Mouse (Mus musculus) hindbrain, postnatal 0 days (tissue): ENCODE data around the gene Alox5ap. TPM values are rescaled to one million over a fixed set of nuclear protein-coding genes. Genes with fewer than 3 reads are reported as not detected.

ENCODE experiments used
- ATAC-seq: fragments of 200-750 bp; cut with Nextera tagmentation; 2 replicates; pipeline ENCODE4 v1.8.0; 2017; ENCODE audit warnings: mild to moderate bottlenecking, moderate TSS enrichment, moderate library complexity
- DNase-seq: peaks from one replicate; pipeline ENCODE4 v3.0.0-alpha.2; 2015; ENCODE audit warnings: low spot score
- H3K27ac ChIP-seq: fragments of 300-500 bp; sonication (generic); 2 replicates; pipeline ENCODE4 v1.5.1; 2014; ENCODE audit warnings: mild to moderate bottlenecking
- H3K27me3 ChIP-seq: fragments of 300-500 bp; sonication (generic); 2 replicates; pipeline ENCODE4 v1.6.1; 2014; ENCODE audit warnings: low read length, mixed read lengths; ENCODE audit not compliant: insufficient read depth
- H3K36me3 ChIP-seq: fragments of 300-500 bp; sonication (generic); 2 replicates; pipeline ENCODE4 v1.6.1; 2014; ENCODE audit warnings: low read length, mixed read lengths; ENCODE audit not compliant: insufficient read depth
- H3K4me1 ChIP-seq: fragments of 300-500 bp; sonication (generic); 2 replicates; pipeline ENCODE4 v1.6.1; 2014; ENCODE audit warnings: antibody characterized with exemption, low read length, mixed read lengths; ENCODE audit not compliant: insufficient read depth
- H3K4me2 ChIP-seq: fragments of 300-500 bp; sonication (generic); 2 replicates; pipeline ENCODE4 v1.6.1; 2014; ENCODE audit warnings: low read depth, mild to moderate bottlenecking, low read length, moderate library complexity, mixed read lengths
- H3K4me3 ChIP-seq: fragments of 300-500 bp; sonication (generic); 2 replicates; pipeline ENCODE4 v1.5.1; 2014; ENCODE audit warnings: low read length
- H3K9ac ChIP-seq: fragments of 300-500 bp; sonication (generic); replicated peaks from 2 replicates; pipeline ENCODE4 v1.6.1; 2014; ENCODE audit warnings: mild to moderate bottlenecking, low read length, moderate library complexity, mixed read lengths
- H3K9me3 ChIP-seq: fragments of 300-500 bp; sonication (generic); 2 replicates; pipeline ENCODE4 v1.6.1; 2016; ENCODE audit warnings: low read length, mixed read lengths
- CTCF ChIP-seq: IDR thresholded peaks from 2 replicates; pipeline ENCODE4 v1.5.1; 2016; ENCODE audit warnings: antibody characterized with exemption, control low read depth, low read depth
- WGBS: fragments of 180-500 bp; shearing (Covaris S2); extraction: QIAGEN DNeasy Blood & Tissue Kit; methylation state at CpG from one replicate; pipeline ENCODE4 v1.1.7; 2014; 5-methylcytosine and 5-hydroxymethylcytosine counted together
- polyA plus RNA-seq: library from polyadenylated mRNA; unstranded; fragments of >200 nt; fragmentation: Nextera tagmentation; extraction: Ambion mirVana; gene quantifications from 2 replicates; pipeline ENCODE4 v1.2.1, GENCODE M21; 2015
- total RNA-seq: library from RNA; depleted of rRNA; stranded (reverse); fragments of >200 nt; gene quantifications from 2 replicates; pipeline ENCODE4 v1.2.3, GENCODE M21; 2014

Gene Alox5ap
- total and polyA plus RNA-seq, 2 experiments from 2014 or later, result 6.6 to 14.4 TPM

DNA sequence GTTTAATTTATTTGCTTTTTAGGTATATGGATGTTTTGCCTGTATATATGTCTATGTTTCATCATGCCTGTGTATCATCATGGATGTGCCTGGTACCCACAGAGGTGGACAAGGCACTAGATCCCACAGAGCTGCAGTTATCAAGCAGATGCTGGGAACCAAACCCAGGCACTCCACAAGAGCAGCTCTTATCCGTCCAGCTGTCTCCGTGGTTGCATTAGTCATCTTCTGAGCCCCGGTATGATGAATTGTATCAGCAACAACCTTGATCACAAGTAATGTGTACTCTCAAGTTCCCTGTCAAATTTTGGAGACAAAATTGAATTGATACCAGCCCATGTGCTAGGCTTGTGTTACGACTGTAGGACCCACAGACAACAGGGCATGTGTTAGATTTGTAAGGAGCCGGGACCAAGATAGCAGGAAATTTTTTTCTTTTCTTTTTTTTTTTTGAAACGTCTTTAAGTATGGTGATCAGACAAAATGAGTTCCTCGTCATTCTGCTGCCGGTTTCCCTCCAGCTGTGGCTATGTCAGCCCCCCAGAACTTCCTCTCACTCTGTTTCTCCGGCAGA, 19.1 kb upstream of the Alox5ap start:
- Histone ChIP-seq H3K4me2 (0 out of 2 replicates have a peak overlapping the region, but pooled peaks have one; percentile 29), H3K9me3 (no peaks in the 10 kb centered on the region), H3K27ac (no peak overlapping the region), H3K36me3 (no peaks in the 10 kb centered on the region), H3K4me1 (peaks cover 4% of the 10 kb centered on the region; the same call in 1 of the 2 replicates), H3K9ac (no peak overlapping the region), H3K4me3 (no peak overlapping the region), H3K27me3 (no peaks in the 10 kb centered on the region)
- DNase-seq (no peak), ATAC-seq (no peak)
- no peak for TF ChIP-seq CTCF
- WGBS, result 61% methylated on average over 9 of the region's 9 CpGs

DNA sequence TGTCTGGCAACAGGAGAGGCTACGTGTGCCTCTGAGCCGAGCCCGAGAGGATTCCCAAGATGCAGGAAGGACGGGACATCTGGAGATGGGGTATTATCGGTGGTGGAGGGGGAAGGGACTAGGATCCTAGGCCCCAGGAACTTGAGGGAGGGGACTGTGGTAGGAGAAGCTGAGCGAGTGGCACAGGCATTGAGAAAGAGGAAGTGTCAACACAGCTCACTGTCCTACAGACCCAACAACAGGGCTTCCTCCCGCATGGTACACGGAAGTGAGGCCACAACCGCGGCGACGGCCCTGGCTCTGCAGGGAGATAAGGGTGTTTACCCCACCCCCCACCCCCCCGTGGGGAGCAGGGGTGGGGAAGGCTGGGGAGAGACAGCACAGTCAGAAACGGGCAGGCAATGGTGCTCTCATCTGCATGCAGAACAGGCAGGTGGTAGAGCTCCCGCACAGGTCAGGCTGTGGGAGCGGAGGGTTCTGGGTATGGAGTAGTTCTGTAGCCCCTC, 18.5 kb upstream of the Alox5ap start:
- Histone ChIP-seq H3K27ac (no peak overlapping the region), H3K4me2 (peak overlapping the region; percentile 29; the same call in 1 of the 2 replicates), H3K4me3 (no peak overlapping the region), H3K4me1 (peaks cover 4% of the 10 kb centered on the region; the same call in 1 of the 2 replicates), H3K9me3 (no peaks in the 10 kb centered on the region), H3K9ac (no peak overlapping the region), H3K36me3 (no peaks in the 10 kb centered on the region), H3K27me3 (no peaks in the 10 kb centered on the region)
- no peak for TF ChIP-seq CTCF
- DNase-seq, result peak; percentile 18
- WGBS, result 29% methylated on average over 15 of the region's 16 CpGs
- peak; percentile 70; the same call in 1 of the 2 replicates for ATAC-seq

DNA sequence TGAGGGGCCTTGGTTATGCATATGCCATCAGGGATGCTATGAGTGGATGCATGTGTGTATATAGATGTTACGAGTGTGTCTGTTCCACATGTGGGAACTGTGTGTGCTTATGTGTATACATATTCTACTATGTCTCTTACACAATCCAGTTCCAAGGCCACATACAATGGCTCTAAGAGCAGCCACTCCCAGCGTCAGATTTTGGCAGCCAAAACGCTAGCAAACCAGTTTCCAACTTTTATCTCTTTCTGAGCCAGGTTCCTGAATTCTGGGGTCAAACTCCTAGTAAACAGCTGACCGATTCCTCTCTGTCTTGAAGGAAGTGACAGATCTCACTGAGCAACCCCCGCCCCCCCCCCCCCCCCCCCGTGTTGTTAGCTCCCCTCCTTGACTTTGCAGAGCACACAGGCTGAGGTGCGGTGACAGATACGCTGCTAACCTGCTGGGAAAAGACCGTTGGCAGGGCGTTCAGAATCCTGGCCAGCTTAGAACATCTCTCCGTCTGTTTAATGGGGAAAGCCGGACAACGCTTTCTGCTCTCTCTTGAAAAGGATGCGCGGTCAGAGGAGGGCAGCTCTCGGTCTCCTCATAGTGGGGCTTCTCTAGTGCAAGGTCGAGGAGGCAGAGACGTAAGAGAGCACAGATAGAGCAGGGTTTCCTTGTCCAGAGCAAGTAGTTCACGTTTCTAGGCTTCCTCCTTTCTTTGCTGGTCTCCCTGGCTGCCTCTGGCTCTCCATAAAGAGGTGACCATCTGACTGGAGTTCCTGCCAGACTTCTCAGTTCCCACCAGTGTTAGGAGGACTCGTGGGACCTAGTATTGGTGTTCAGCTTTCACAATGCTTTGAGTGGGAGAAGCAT, 17.3 kb upstream of the Alox5ap start:
- H3K4me3 ChIP-seq, result no peak overlapping the region
- no peaks in the 10 kb centered on the region for H3K36me3 ChIP-seq
- H3K27me3 ChIP-seq, result no peaks in the 10 kb centered on the region
- WGBS, result 32% methylated on average over 20 of the region's 20 CpGs
- no peaks in the 10 kb centered on the region for H3K9me3 ChIP-seq
- H3K9ac ChIP-seq, result no peak overlapping the region
- 0 out of 2 replicates have a peak overlapping the region, but pooled peaks have one; percentile 7 for H3K27ac ChIP-seq
- TF ChIP-seq CTCF, result no peak
- DNase-seq, result peak; percentile 19
- ATAC-seq, result peak; percentile 24; the same call in 1 of the 2 replicates
- H3K4me2 ChIP-seq, result peak overlapping the region; percentile 5; the same call in 1 of the 2 replicates
- H3K4me1 ChIP-seq, result peaks cover 4% of the 10 kb centered on the region; the same call in 1 of the 2 replicates

DNA sequence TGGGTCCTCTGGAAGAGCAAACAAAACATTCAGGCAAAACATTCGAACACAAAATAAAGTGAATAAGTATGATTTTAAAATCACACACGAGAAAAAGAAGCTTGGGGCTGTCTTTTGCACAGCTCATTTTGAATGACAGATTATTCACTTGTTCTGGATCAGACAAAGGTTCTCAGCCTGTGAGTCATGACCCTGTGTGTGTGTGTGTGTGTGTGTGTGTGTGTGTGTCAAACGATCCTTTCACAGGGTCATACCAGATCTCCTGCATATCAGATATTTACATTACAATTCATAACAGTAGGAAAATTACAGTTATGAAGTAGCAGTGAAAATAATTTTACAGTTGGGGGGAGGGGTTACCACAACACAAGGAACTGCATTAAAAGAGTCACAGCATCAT, 12.3 kb upstream of the Alox5ap start:
- no peak overlapping the region for H3K27ac ChIP-seq
- 83% methylated on average over 3 of the region's 3 CpGs for WGBS
- no peaks in the 10 kb centered on the region for H3K9me3 ChIP-seq
- H3K36me3 ChIP-seq, result no peaks in the 10 kb centered on the region
- H3K9ac ChIP-seq, result no peak overlapping the region
- no peak overlapping the region for H3K4me3 ChIP-seq
- H3K4me1 ChIP-seq, result no peaks in the 10 kb centered on the region
- no peak for TF ChIP-seq CTCF
- no peak for DNase-seq
- no peak overlapping the region for H3K4me2 ChIP-seq
- no peaks in the 10 kb centered on the region for H3K27me3 ChIP-seq
- ATAC-seq, result no peak

DNA sequence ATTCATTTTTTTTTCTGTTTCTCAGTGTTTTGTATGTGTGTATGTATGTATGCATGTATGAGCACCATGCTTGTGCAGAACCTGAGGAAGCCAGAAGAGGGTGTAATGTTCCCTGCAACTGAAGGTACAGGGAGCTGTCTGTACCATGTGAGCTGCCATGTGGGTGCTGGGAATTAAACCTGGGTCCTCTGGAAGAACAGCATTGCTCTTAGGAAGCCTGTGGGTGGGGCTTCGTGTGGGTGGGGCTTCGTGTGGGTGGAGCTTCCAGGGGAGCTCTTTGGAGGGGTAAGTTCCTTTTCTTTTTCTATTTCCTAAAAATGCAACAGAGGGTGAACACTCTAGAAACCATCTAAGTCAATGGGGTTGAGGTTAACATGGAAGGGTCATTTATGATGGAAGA, 11.1 kb upstream of the Alox5ap start:
- no peaks in the 10 kb centered on the region for H3K27me3 ChIP-seq
- no peak overlapping the region for H3K9ac ChIP-seq
- no peak overlapping the region for H3K4me3 ChIP-seq
- ATAC-seq (no peak), DNase-seq (no peak)
- no peaks in the 10 kb centered on the region for H3K9me3 ChIP-seq
- H3K36me3 ChIP-seq, result no peaks in the 10 kb centered on the region
- H3K4me1 ChIP-seq, result no peaks in the 10 kb centered on the region
- no peak for TF ChIP-seq CTCF
- no peak overlapping the region for H3K4me2 ChIP-seq
- WGBS, result 78% methylated on average over 2 of the region's 2 CpGs
- no peak overlapping the region for H3K27ac ChIP-seq

DNA sequence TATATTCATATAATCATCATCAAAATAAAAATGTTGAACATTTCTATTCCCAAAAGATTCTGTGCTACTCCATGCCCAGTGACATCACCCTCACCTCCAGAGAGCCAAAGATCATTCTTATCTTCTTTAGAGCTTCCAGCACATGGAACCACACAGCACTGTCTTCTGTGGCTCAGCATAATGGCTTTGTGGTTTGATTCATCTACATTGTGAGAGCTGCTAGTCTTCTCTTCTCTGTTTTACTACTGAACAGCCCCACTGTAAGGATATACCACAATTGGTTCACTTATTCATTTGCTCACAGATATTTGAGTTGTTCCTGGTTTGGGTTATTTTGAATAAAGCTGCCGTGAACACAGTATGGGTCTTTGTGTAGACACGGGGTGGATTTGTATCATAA, 9.0 kb upstream of the Alox5ap start:
- Histone ChIP-seq H3K27me3 (no peaks in the 10 kb centered on the region), H3K4me1 (no peaks in the 10 kb centered on the region), H3K4me2 (no peak overlapping the region), H3K27ac (no peak overlapping the region), H3K36me3 (no peaks in the 10 kb centered on the region), H3K9ac (no peak overlapping the region), H3K9me3 (no peaks in the 10 kb centered on the region), H3K4me3 (no peak overlapping the region)
- 81% methylated on average over 2 of the region's 2 CpGs for WGBS
- no peak for TF ChIP-seq CTCF
- DNase-seq (no peak), ATAC-seq (no peak)
